Mouse (Mus musculus) cortical plate, adult 2 months (tissue): ENCODE results near the gene 2210016F16Rik.

Experiments used
- CTCF ChIP-seq: fragments of 200-500 bp; IDR thresholded peaks from 2 replicates; pipeline ENCODE4 v1.5.1; 2011; ENCODE audit warnings: mild to moderate bottlenecking, control low read depth, low read length; ENCODE audit not compliant: insufficient read depth; ENCODE audit errors: extremely low read depth
- POLR2A ChIP-seq: fragments of 200-500 bp; IDR thresholded peaks from 2 replicates; pipeline ENCODE4 v1.6.1; 2011; ENCODE audit warnings: mild to moderate bottlenecking, low read length, control low read depth; ENCODE audit not compliant: insufficient read depth; ENCODE audit errors: extremely low read depth

DNA sequence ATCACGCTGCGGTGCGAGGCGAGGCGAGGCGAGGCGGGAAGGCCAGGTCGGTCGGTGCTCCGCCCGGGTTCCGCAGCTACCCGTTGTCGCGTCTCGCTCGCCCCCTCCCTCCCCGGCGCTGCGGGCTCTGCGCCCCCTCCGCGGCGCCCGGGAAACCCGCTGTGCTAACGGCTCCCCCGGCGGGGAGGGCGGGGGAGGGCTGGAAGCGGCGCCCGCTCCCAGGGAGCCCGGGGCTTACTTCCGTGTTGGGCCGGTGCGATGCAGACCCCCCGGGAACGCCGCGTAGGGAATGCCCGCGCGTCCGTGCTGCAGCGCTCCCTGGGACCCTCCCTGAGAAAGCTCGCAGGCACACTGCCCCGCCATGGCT is 17.7 kb upstream of the 2210016F16Rik start:
- no peak for TF ChIP-seq POLR2A
- no peak for TF ChIP-seq CTCF
